Mouse (Mus musculus) lung, postnatal 4 days (tissue): Measurements from ENCODE around the gene Sec62.
"Not testable (repeated sequence)": the region's sequence is repeated elsewhere in the genome, so short reads cannot be mapped to it uniquely, and the experiment has no call there.

Experiments used
- DNase-seq, 2 experiments: peaks; one replicate each; pipeline ENCODE4 v3.0.0; 2021

The Sec62 gene

GRCm38 (mm10) chr3:30833254-30833653 lies 40.6 kb downstream of the Sec62 start:
- DNase-seq = no peak

- no peak for DNase-seq
Observed at GRCm38 (mm10) chr3:30845755-30846154, 53.1 kb downstream of the Sec62 start.

GRCm38 (mm10) chr3:30847413-30847812 lies 54.7 kb downstream of the Sec62 start:
- DNase-seq = no peak

GRCm38 (mm10) chr3:30851422-30851821 lies 58.7 kb downstream of the Sec62 start:
- no peak for DNase-seq

- DNase-seq = no peak
Observed at GRCm38 (mm10) chr3:30853596-30853995, 60.9 kb downstream of the Sec62 start.

GRCm38 (mm10) chr3:30855604-30856458 lies 63.2 kb downstream of the Sec62 start, which contains the start of gene Gpr160:
Gene Gpr160 (plus strand): TSS chr3:30855950.
- peak; percentile 81 to 82 for DNase-seq

GRCm38 (mm10) chr3:30859599-30859998 lies 66.9 kb downstream of the Sec62 start:
- DNase-seq = not testable (repeated sequence)

- no peak for DNase-seq
Observed at GRCm38 (mm10) chr3:30860705-30861104, 68.0 kb downstream of the Sec62 start.

- DNase-seq = no peak
Observed at GRCm38 (mm10) chr3:30863712-30864435, 71.2 kb downstream of the Sec62 start.

GRCm38 (mm10) chr3:30864640-30865039 lies 72.0 kb downstream of the Sec62 start:
- peak in 1 of 2 experiments; percentile 17 for DNase-seq

GRCm38 (mm10) chr3:30868176-30868575 lies 75.5 kb downstream of the Sec62 start:
- DNase-seq = no peak

- DNase-seq = no peak
Observed at GRCm38 (mm10) chr3:30868625-30869024, 76.0 kb downstream of the Sec62 start.

GRCm38 (mm10) chr3:30869995-30870394 lies 77.3 kb downstream of the Sec62 start:
- no peak for DNase-seq
